Mouse (Mus musculus): ENCODE results near the gene Smim24.

GRCm38 (mm10) chr10:81430831-81431525, 38.1 kb downstream of the Smim24 start:
- TF ChIP-seq CTCF (IDR thresholded peaks at IDR 0.05; ENCODE audit: control insufficient read depth, insufficient read depth, insufficient replicate concordance, low read depth, low read length): no peak
- no peak; the same call in 1 of the 2 replicates for TF ChIP-seq POLR2A (IDR thresholded peaks at IDR 0.05; ENCODE audit: control insufficient read depth, low read depth, low read length)
